Mouse (Mus musculus) heart, embryonic 11.5 days (tissue): ENCODE results near the gene Irgq. TPM values are rescaled to one million over a fixed set of nuclear protein-coding genes. Genes with fewer than 3 reads are reported as not detected.
"Not testable (repeated sequence)": the region's sequence is repeated elsewhere in the genome, so short reads cannot be mapped to it uniquely, and the experiment has no call there.

ENCODE experiments used
- ATAC-seq: fragments of 200-750 bp; cut with Nextera tagmentation; replicated peaks from 2 replicates; pipeline ENCODE4 v1.8.0; 2017; ENCODE audit warnings: moderate library complexity; ENCODE audit not compliant: insufficient number of reproducible peaks, low FRiP score, low TSS enrichment
- H3K27ac ChIP-seq: fragments of 300-500 bp; sonication (generic); 2 replicates; pipeline ENCODE4 v1.5.1; 2014; ENCODE audit warnings: mild to moderate bottlenecking, low read depth, low read length
- H3K27me3 ChIP-seq: fragments of 300-500 bp; sonication (generic); 2 replicates; pipeline ENCODE4 v1.6.1; 2014; ENCODE audit warnings: mild to moderate bottlenecking, low read length, mixed read lengths; ENCODE audit not compliant: control insufficient read depth, insufficient read depth
- H3K36me3 ChIP-seq: fragments of 300-500 bp; sonication (generic); 2 replicates; pipeline ENCODE4 v1.6.1; 2014; ENCODE audit warnings: mild to moderate bottlenecking, low read length, moderate library complexity, mixed read lengths; ENCODE audit not compliant: control insufficient read depth, insufficient read depth
- H3K4me1 ChIP-seq: fragments of 300-500 bp; sonication (generic); 2 replicates; pipeline ENCODE4 v1.6.1; 2014; ENCODE audit warnings: low read length; ENCODE audit not compliant: control insufficient read depth, insufficient read depth
- H3K4me2 ChIP-seq: fragments of 300-500 bp; sonication (generic); 2 replicates; pipeline ENCODE4 v1.6.1; 2014; ENCODE audit warnings: mild to moderate bottlenecking, moderate library complexity
- H3K4me3 ChIP-seq: fragments of 300-500 bp; sonication (generic); 2 replicates; pipeline ENCODE4 v1.5.1; 2014; ENCODE audit warnings: low read depth, low read length
- H3K9ac ChIP-seq: fragments of 300-500 bp; sonication (generic); 2 replicates; pipeline ENCODE4 v1.6.1; 2014; ENCODE audit warnings: mild to moderate bottlenecking, low read depth, low read length, moderate library complexity
- H3K9me3 ChIP-seq: fragments of 300-500 bp; sonication (generic); replicated peaks from 2 replicates; pipeline ENCODE4 v1.6.1; 2016; ENCODE audit warnings: low read length; ENCODE audit not compliant: control insufficient read depth
- WGBS: fragments of 180-500 bp; shearing (Covaris S2); extraction: QIAGEN DNeasy Blood & Tissue Kit; methylation state at CpG from one replicate; pipeline ENCODE4 v1.1.7; 2014; ENCODE audit not compliant: insufficient replicate concordance; 5-methylcytosine and 5-hydroxymethylcytosine counted together
- polyA plus RNA-seq: library from polyadenylated mRNA; unstranded; fragments of >200 nt; fragmentation: Nextera tagmentation; extraction: Ambion mirVana; gene quantifications from 2 replicates; pipeline ENCODE4 v1.2.1, GENCODE M21; 2014

The Irgq gene
- polyA plus RNA-seq, 1 experiment from 2014 or later = 4.1 TPM

DNA sequence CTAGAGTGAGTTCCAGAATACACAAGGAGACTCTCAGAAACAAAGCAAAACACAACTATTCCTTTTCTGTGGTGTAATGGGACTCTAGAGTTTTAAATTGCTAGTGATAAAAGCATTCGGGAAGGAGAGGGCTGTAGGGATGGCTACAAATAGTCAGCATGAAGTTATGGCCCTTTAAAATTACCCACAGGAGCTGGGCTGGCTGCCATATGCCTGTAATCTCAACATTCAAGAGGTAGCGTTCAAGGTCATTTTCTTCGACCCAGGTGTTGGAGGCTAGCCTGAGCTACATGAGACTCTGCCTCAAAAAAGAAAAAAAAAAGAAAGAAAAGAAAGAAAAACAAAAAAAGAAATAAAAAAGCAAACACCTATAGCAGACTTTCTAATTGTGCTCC lies 24.4 kb upstream of the Irgq start:
- H3K27ac ChIP-seq = peak overlapping the region; percentile 98
- peak overlapping the region; percentile 51 for H3K4me3 ChIP-seq
- peaks cover 8% of the 10 kb centered on the region for H3K4me1 ChIP-seq
- H3K9me3 ChIP-seq = 0 out of 2 replicates have a peak, but pooled peaks cover 3% of the 10 kb centered on the region
- ATAC-seq = no peak
- peak overlapping the region; percentile 98; the same call in 1 of the 2 replicates for H3K9ac ChIP-seq
- WGBS = 12% methylated on average over 3 of the region's 3 CpGs
- peaks cover 29% of the 10 kb centered on the region for H3K27me3 ChIP-seq
- peak overlapping the region; percentile 81 for H3K4me2 ChIP-seq
- H3K36me3 ChIP-seq = peaks cover 3% of the 10 kb centered on the region; the same call in 1 of the 2 replicates

DNA sequence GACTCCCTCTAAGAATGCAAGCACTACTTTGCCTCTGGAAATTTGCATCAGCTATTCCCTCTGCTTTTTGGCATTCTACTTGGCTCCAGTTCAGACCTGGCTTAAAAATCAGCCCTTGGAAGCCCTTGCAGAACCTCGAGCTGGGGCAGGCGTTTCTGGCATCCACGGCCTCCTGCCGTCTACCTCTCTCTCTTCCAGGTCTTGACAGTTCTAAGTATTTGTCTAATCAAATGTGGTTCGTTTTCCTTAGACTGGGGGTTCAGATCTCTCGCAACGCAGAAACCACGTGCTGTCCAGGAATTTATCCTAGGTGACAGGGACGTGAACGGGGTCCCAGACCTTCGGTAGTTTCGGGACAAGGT lies 24.0 kb upstream of the Irgq start:
- 0 out of 2 replicates have a peak, but pooled peaks cover under 1% of the 10 kb centered on the region for H3K9me3 ChIP-seq
- no peak for ATAC-seq
- peaks cover 8% of the 10 kb centered on the region for H3K4me1 ChIP-seq
- H3K27ac ChIP-seq = peak overlapping the region; percentile 98
- H3K4me2 ChIP-seq = peak overlapping the region; percentile 81
- H3K27me3 ChIP-seq = peaks cover 25% of the 10 kb centered on the region
- peaks cover 3% of the 10 kb centered on the region; the same call in 1 of the 2 replicates for H3K36me3 ChIP-seq
- H3K9ac ChIP-seq = peak overlapping the region; percentile 98
- peak overlapping the region; percentile 51 for H3K4me3 ChIP-seq
- 0% methylated on average over 12 of the region's 12 CpGs for WGBS

DNA sequence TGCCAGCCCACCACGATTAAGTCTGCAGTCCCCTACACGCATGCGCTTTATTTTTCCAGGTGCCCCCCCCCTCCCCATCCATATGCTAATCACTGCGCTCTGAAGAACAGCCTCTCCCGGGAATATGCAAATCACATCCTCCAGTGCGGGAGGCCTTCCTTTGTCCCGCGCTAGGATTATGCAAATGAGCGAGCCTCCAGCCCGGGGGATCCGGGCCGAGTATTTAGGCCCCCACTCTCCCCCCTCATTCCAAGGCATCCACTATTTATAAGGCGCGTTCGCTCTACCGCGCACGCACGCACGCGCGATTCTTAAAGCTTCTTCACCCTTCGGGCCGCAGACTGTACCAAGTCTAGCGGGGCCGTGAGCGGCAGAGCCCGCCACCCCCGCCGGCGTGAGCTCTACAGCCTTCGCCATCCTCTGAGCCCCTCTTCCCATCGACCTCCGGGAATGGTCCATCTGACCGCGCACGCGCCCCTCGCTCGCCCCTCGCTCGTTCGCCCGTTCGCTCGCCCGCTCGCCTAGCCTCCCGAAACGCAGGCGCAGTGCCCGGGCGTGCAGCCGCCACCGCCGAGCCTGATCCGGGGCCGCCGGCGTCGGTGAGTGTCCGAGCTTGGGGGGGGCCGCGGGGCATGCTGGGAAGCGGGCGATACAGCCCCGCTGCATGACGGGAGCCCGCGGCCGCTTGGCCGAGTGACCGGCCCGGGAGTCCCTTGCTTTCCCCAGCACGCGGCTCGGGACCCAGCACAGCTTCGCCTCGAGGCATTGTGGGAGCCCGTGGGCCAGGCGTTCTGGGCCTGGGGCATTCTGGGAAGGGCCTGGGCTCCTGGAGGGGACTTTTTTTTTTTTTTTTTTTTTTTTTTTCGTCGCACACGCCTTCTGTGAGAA lies 23.4 kb upstream of the Irgq start, which contains the start of gene Zfp428:
Gene Zfp428 (plus strand): TSS at position 169 of the 888 bp plus-strand sequence.
- Histone ChIP-seq H3K27ac (peak within 1 kb of the TSS; percentile 98), H3K4me1 (peaks cover 8% of the 10 kb centered on the region), H3K9ac (peak within 1 kb of the TSS; percentile 98), H3K9me3 (no peaks in the 10 kb centered on the region), H3K4me3 (peak within 1 kb of the TSS; percentile 51), H3K36me3 (peaks cover 3% of the 10 kb centered on the region; the same call in 1 of the 2 replicates), H3K4me2 (peak within 1 kb of the TSS; percentile 81), H3K27me3 (peaks cover 19% of the 10 kb centered on the region)
- under 1% methylated on average over 84 of the region's 84 CpGs for WGBS
- ATAC-seq = peak; percentile 79

DNA sequence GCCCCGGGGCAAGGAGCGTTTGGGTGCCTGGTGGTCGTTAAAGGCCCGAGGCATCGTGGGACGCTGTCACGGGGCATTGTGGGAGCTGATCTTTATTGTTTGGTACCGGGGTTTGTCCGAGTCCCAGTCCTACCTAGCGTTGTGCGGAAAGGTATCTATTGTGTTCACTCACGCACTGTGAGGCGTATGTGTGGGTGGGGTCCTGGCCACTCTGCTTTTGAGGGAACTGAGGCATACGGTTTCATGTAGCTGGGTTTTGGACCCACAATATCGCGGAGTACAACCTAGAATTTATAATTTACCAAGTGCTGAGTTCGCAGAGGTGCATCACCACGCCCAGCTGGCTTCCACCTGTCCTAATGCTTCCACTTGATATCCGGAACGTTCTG lies 22.8 kb upstream of the Irgq start:
- H3K4me1 ChIP-seq = peaks cover 8% of the 10 kb centered on the region
- peak overlapping the region; percentile 51 for H3K4me3 ChIP-seq
- H3K27ac ChIP-seq = peak overlapping the region; percentile 98
- peaks cover 3% of the 10 kb centered on the region; the same call in 1 of the 2 replicates for H3K36me3 ChIP-seq
- no peak; the same call in 1 of the 2 replicates for ATAC-seq
- 2% methylated on average over 20 of the region's 20 CpGs for WGBS
- peak overlapping the region; percentile 98 for H3K9ac ChIP-seq
- H3K27me3 ChIP-seq = peaks cover 12% of the 10 kb centered on the region
- H3K9me3 ChIP-seq = no peaks in the 10 kb centered on the region
- H3K4me2 ChIP-seq = peak overlapping the region; percentile 81

DNA sequence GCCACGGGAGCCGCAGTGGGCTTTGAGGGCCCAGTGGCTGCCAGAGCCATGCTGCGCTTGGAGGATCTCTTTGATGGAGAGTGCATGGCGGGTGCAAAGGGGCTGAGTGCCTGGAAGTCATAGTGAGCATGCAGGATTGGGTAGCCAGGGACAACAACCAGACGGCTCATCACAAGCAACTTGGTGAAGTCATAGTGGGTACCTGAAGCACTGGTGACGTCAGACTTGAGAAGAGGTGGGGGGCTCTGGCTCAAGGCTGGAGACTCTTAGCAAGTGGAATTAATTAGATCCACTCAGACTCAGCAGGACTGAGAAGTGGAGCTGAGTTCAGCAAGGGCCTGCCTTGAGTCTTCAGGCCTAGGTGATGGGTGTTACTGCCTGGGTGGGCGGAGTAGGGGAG lies 18.1 kb upstream of the Irgq start, which contains the start of gene AC161166.1:
Gene AC161166.1 (minus strand): TSS at position 101 of the 400 bp plus-strand sequence.
- Histone ChIP-seq H3K4me3 (no peak within 1 kb of the TSS), H3K4me1 (no peaks in the 10 kb centered on the region), H3K27me3 (no peaks in the 10 kb centered on the region), H3K36me3 (peaks cover 5% of the 10 kb centered on the region; the same call in 1 of the 2 replicates), H3K4me2 (no peak within 1 kb of the TSS), H3K9ac (no peak within 1 kb of the TSS), H3K27ac (no peak within 1 kb of the TSS), H3K9me3 (no peaks in the 10 kb centered on the region)
- no peak for ATAC-seq
- 87% methylated on average over 7 of the region's 7 CpGs for WGBS

DNA sequence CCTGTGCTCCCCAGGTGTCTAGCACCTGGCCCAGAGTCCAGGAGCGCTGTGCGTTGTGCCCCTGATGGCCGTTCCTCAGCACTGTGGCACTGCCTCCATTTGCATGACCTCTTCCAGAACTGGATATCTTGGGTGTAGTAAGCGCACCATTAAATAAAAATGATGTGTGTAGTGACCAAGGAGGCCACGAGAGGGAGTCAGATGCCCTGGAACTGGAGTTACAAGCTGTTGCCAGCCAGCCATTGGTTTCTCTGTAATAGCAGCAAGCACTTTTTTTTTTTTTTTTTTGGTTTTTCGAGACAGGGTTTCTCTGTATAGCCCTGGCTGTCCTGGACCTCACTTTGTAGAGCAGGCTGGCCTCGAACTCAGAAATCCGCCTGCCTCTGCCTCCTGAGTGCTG lies 14.2 kb upstream of the Irgq start:
- H3K9ac ChIP-seq, H3K4me2 ChIP-seq, H3K9me3 ChIP-seq, H3K27ac ChIP-seq, H3K27me3 ChIP-seq, H3K4me3 ChIP-seq, ATAC-seq, H3K4me1 ChIP-seq, H3K36me3 ChIP-seq: not testable (repeated sequence)
- 59% methylated on average over 8 of the region's 8 CpGs for WGBS

DNA sequence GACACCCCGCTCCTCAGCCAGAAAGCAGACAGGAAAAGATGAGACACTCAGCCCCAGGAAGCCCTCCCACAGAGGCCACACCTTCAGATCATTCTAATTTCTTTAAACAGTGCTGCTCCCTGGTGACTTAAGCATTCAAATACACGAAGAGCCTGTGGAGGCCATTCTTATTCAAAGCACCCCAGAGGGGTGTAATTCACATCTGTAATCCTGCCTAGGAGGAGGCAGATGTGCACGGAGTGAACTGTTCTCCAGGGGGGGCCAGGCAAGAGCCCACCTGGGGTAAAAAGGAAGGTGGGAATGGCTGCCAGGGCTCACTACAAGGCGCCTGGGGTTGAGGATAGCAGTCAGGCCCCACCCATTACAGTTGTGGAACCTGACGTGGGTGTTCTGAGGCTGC lies 13.4 kb upstream of the Irgq start:
- H3K9ac ChIP-seq = no peak overlapping the region
- no peaks in the 10 kb centered on the region for H3K4me1 ChIP-seq
- no peak for ATAC-seq
- H3K4me2 ChIP-seq = no peak overlapping the region
- no peak overlapping the region for H3K27ac ChIP-seq
- H3K9me3 ChIP-seq = no peaks in the 10 kb centered on the region
- peaks cover 2% of the 10 kb centered on the region; the same call in 1 of the 2 replicates for H3K36me3 ChIP-seq
- H3K4me3 ChIP-seq = no peak overlapping the region
- no peaks in the 10 kb centered on the region for H3K27me3 ChIP-seq
- 54% methylated on average over 5 of the region's 5 CpGs for WGBS

DNA sequence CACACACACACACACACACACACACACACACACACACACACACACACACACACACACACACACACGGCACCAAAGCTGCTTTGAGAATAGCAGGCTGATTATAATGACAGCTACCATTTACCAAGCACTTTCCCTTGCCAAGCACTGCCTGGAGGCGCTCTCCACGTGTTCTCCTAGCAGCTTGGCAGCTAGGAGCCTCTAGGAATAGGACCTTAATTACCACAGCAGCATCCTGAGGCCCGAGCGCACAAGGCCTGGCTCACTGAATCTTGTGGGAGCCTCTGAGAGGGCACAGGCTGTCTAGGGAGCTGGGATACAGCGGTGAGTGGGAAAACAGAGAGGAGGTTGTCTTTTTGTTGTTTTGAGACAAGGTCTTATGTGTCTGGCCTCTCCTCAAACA lies 12.8 kb upstream of the Irgq start:
- H3K4me2 ChIP-seq = no peak overlapping the region
- 53% methylated on average over 5 of the region's 6 CpGs for WGBS
- H3K9me3 ChIP-seq = no peaks in the 10 kb centered on the region
- H3K4me3 ChIP-seq = no peak overlapping the region
- peaks cover 2% of the 10 kb centered on the region; the same call in 1 of the 2 replicates for H3K36me3 ChIP-seq
- ATAC-seq = no peak
- no peak overlapping the region for H3K27ac ChIP-seq
- H3K9ac ChIP-seq = no peak overlapping the region
- H3K4me1 ChIP-seq = no peaks in the 10 kb centered on the region
- H3K27me3 ChIP-seq = no peaks in the 10 kb centered on the region
